Comparison of ENCODE assay signal across 9 mouse cellular contexts in the genomic region with DNA sequence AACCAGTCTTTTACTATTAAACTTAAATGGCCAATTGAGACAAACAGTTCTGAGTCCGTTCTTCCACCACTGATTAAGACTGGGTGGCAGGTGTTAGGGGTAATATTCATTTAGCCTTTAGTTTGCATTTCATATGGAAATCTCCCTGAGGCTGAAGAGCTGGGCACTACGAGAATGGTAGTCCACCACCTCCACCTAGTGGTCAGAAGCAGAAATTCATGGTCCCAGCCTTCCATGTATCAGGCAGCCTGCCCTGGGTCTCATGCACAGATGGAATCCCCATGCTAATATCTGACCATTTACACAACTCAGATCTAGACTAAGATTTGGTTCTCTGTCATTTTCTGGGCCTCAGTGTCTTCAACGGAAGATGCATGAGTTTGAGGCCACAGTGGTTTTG.
A peak's percentile ranks its signal among the peaks of the same experiment; 100 is the strongest.
DNase-seq lines count a peak whose midpoint lies in the region; ATAC-seq and TF ChIP-seq lines count a peak whose summit lies in the region.
"Had no signal": no experiment of that assay in that cellular context is flagged by ENCODE, and none has a peak within 500 bp of the region (broad histone marks: within the 10 kb centered on the region; RNA-seq: fewer than 3 reads in every experiment).

No protein-coding gene starts in this region.

- WGBS in heart, embryonic 16.5 days = 7% methylated on average over 3 of the region's 3 CpGs
- WGBS in lung, adult 2 months = 9% methylated on average over 3 of the region's 3 CpGs
- 3% methylated on average over 3 of the region's 3 CpGs for WGBS in neural tube, embryonic 14.5 days

- TF ChIP-seq EP300 in ES-Bruce4 (IDR thresholded peaks at IDR 0.05; ENCODE audit: insufficient read depth, low read depth, low read length) = no peak

- no peaks in the 10 kb centered on the region for H3K27me3 ChIP-seq in ES-Bruce4 (ENCODE audit: control insufficient read depth, insufficient read depth, low read length, poor library complexity, severe bottlenecking)
- no peaks in the 10 kb centered on the region for H3K27me3 ChIP-seq in heart, embryonic 16.5 days (ENCODE audit: control insufficient read depth, insufficient read depth, low read length)
- no peaks in the 10 kb centered on the region for H3K27me3 ChIP-seq in neural tube, embryonic 14.5 days (ENCODE audit: control insufficient read depth, insufficient read depth, low read length)
- H3K27me3 ChIP-seq: heart, embryonic 15.5 days had no signal

- H3K27ac ChIP-seq in ES-Bruce4 (ENCODE audit: insufficient read depth, low read length) = no peak overlapping the region
- no peak overlapping the region for H3K27ac ChIP-seq in heart, embryonic 16.5 days (ENCODE audit: low read length)
- H3K27ac ChIP-seq in neural tube, embryonic 14.5 days (ENCODE audit: low read depth, low read length) = no peak overlapping the region
- H3K27ac ChIP-seq: heart, embryonic 15.5 days had no signal

- H3K9me3 ChIP-seq in ES-Bruce4 (replicated peaks; ENCODE audit: control insufficient read depth, insufficient read depth, low read length, poor library complexity, severe bottlenecking) = no peaks in the 10 kb centered on the region
- no peaks in the 10 kb centered on the region for H3K9me3 ChIP-seq in heart, embryonic 16.5 days (replicated peaks; ENCODE audit: control insufficient read depth, low read length)
- no peaks in the 10 kb centered on the region for H3K9me3 ChIP-seq in neural tube, embryonic 14.5 days (ENCODE audit: control insufficient read depth, low read length)
- H3K9me3 ChIP-seq: heart, embryonic 15.5 days had no signal

- no peaks in the 10 kb centered on the region for H3K4me1 ChIP-seq in ES-Bruce4 (ENCODE audit: control insufficient read depth, insufficient read depth, low read length)
- no peaks in the 10 kb centered on the region for H3K4me1 ChIP-seq in heart, embryonic 16.5 days (ENCODE audit: control insufficient read depth, insufficient read depth, low read length)
- H3K4me1 ChIP-seq in lung, adult 2 months (ENCODE audit: control insufficient read depth, insufficient read depth, low read length) = no peaks in the 10 kb centered on the region
- H3K4me1 ChIP-seq in neural tube, embryonic 14.5 days (ENCODE audit: control insufficient read depth, insufficient read depth, low read length) = no peaks in the 10 kb centered on the region

- TF ChIP-seq CTCF in ES-Bruce4 (IDR thresholded peaks at IDR 0.05; ENCODE audit: low read depth, low read length) = peak; percentile 79
- peak; percentile 95 for TF ChIP-seq CTCF in lung, adult 2 months (IDR thresholded peaks at IDR 0.05; ENCODE audit: insufficient read depth, low read length)

- no peaks in the 10 kb centered on the region for H3K36me3 ChIP-seq in ES-Bruce4 (ENCODE audit: control insufficient read depth, insufficient read depth, low read length, poor library complexity, severe bottlenecking)
- H3K36me3 ChIP-seq in heart, embryonic 16.5 days (ENCODE audit: control insufficient read depth, insufficient read depth) = no peaks in the 10 kb centered on the region
- no peaks in the 10 kb centered on the region for H3K36me3 ChIP-seq in neural tube, embryonic 14.5 days (ENCODE audit: control insufficient read depth, insufficient read depth, low read length)

- H3K9ac ChIP-seq in ES-Bruce4 (ENCODE audit: low read depth, poor library complexity, severe bottlenecking) = no peak overlapping the region
- no peak overlapping the region for H3K9ac ChIP-seq in heart, embryonic 16.5 days (ENCODE audit: low read length)
- H3K9ac ChIP-seq in neural tube, embryonic 14.5 days (replicated peaks; ENCODE audit: low read depth, low read length) = no peak overlapping the region
- H3K9ac ChIP-seq: heart, embryonic 15.5 days had no signal

- ATAC-seq in heart, embryonic 16.5 days (replicated peaks; ENCODE audit: extremely low read depth, insufficient read depth, low FRiP score) = 0 out of 2 replicates have a peak, but pooled peaks have one; percentile 39
- ATAC-seq in neural tube, embryonic 14.5 days (ENCODE audit: low read depth) = peak; percentile 72; the same call in 1 of the 2 replicates
- no peak for ATAC-seq in activated CD4-positive, CD25-positive, alpha-beta regulatory T cell, adult 4 months

- H3K4me3 ChIP-seq in ES-Bruce4 (ENCODE audit: low read depth, low read length) = no peak overlapping the region
- no peak overlapping the region for H3K4me3 ChIP-seq in heart, embryonic 16.5 days (ENCODE audit: low read length)
- H3K4me3 ChIP-seq in lung, adult 2 months (replicated peaks; ENCODE audit: extremely low read depth, low read depth, low read length) = no peak overlapping the region
- no peak overlapping the region for H3K4me3 ChIP-seq in neural tube, embryonic 14.5 days (ENCODE audit: low read depth, low read length)
- H3K4me3 ChIP-seq: heart, embryonic 15.5 days had no signal

- no peak for TF ChIP-seq POLR2A in ES-Bruce4 (IDR thresholded peaks at IDR 0.05; ENCODE audit: insufficient read depth, low read length)
- no peak for TF ChIP-seq POLR2A in lung, adult 2 months (IDR thresholded peaks at IDR 0.05; ENCODE audit: borderline replicate concordance, extremely low read depth, low read depth, low read length)

- peak; percentile 53 to 55 for DNase-seq in adrenal gland, adult 18-20 months (ENCODE audit: low spot score in 2 of 2)
- DNase-seq in embryo, embryonic 10 days (ENCODE audit: low spot score) = peak; percentile 87
- DNase-seq in kidney, postnatal 25 days = peak; percentile 60 to 74
- peak; percentile 48 for DNase-seq in lung, adult 2 months

- H3K4me2 ChIP-seq in heart, embryonic 16.5 days (ENCODE audit: low read depth, low read length) = no peak overlapping the region
- H3K4me2 ChIP-seq in neural tube, embryonic 14.5 days (ENCODE audit: low read depth, low read length) = no peak overlapping the region
- H3K4me2 ChIP-seq: heart, embryonic 15.5 days had no signal
